ENCODE assay signal across 1 mouse cellular context in genomic region chr6:37590800-37591199, GRCm38 (mm10).
A peak's percentile ranks its signal among the peaks of the same experiment; 100 is the strongest.
TF ChIP-seq lines count a peak whose summit lies in the region.

No protein-coding gene starts in this region.

TF ChIP-seq in CH12.LX, 34 proteins besides CTCF, POLR2A, EP300 and RAD21 (continued from another document):
- TF ChIP-seq E2F4 (IDR thresholded peaks at IDR 0.05; ENCODE audit: insufficient replicate concordance, low read depth, low read length) (no peak), GABPA (IDR thresholded peaks at IDR 0.05; ENCODE audit: insufficient replicate concordance, low read depth, low read length) (no peak), ELF1 (IDR thresholded peaks at IDR 0.05; ENCODE audit: low read depth, low read length) (no peak), ZMIZ1 (IDR thresholded peaks at IDR 0.05; ENCODE audit: low read depth, low read length) (no peak), USF2 (conservative IDR thresholded peaks at IDR 0.05; ENCODE audit: low read depth, low read length) (peak; percentile 36; the same call in 1 of the 2 replicates), JUN (IDR thresholded peaks at IDR 0.05; ENCODE audit: insufficient read depth, low read depth, low read length) (peak; percentile 18; the same call in 1 of the 2 replicates), MAX (IDR thresholded peaks at IDR 0.05; ENCODE audit: low read length) (peak; percentile 67; the same call in 1 of the 2 replicates), ETS1 (conservative IDR thresholded peaks at IDR 0.05; ENCODE audit: low read depth, low read length) (peak; percentile 25; the same call in 1 of the 2 replicates)
